ENCODE assay signal across 9 mouse cellular contexts in the genomic region with DNA sequence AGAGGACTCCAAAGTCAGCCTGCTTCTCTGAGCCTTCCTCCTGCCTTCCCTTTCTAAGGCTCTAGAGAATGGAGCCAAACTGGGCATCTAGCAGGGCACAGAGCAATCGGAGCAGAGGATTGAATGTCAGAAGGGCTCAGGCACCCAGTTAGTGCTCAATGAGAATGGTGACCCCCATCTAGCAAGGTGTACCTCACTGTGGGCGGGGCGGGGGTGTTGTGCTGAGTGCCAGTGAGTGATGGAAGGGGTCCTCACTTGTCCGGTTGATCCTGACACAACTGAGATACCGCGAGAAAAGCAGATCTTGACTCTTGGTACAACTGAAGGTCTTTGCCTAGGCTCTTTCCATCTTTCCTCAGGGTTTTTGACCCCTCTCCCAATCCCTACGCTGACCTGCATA. TPM values are rescaled to one million over a fixed set of nuclear protein-coding genes. Genes with fewer than 3 reads are reported as not detected.
DNase-seq lines count a peak whose midpoint lies in the region; ATAC-seq and TF ChIP-seq lines count a peak whose summit lies in the region.
"Had no signal": no experiment of that assay in that cellular context is flagged by ENCODE, and none has a peak within 500 bp of the region (broad histone marks: within the 10 kb centered on the region; RNA-seq: fewer than 3 reads in every experiment).

No protein-coding gene starts in this region.

- H3K27ac ChIP-seq in kidney, adult 2 months (ENCODE audit: insufficient read depth, low read depth, low read length) = no peak overlapping the region
- H3K27ac ChIP-seq in MEL (ENCODE audit: control insufficient read depth, low read depth, low read length) = peak overlapping the region; percentile 85; the same call in 1 of the 2 replicates
- peak overlapping the region; percentile 92; the same call in 1 of the 2 replicates for H3K27ac ChIP-seq in hindbrain, embryonic 10.5 days
- H3K27ac ChIP-seq in midbrain, embryonic 11.5 days (ENCODE audit: low read depth, low read length) = no peak overlapping the region

- H3K4me2 ChIP-seq in midbrain, embryonic 11.5 days = peak overlapping the region; percentile 68; the same call in 1 of the 2 replicates

- DNase-seq in kidney, adult 2 months = no peak
- DNase-seq in kidney, adult 18-20 months = no peak
- no peak for DNase-seq in MEL (ENCODE audit: low read depth, low spot score)
- DNase-seq in hindbrain, embryonic 10.5 days (ENCODE audit: low spot score) = no peak
- DNase-seq in midbrain, embryonic 11.5 days (ENCODE audit: low spot score, missing footprints) = no peak
- no peak for DNase-seq in adrenal gland, adult (ENCODE audit: inconsistent age in 2 of 2, low spot score in 1 of 2)
- DNase-seq in left cerebral cortex, adult 8-10 months (ENCODE audit: low spot score in 2 of 2) = no peak
- no peak for DNase-seq in frontal cortex, postnatal 10 days (ENCODE audit: low spot score in 2 of 2)

- no peaks in the 10 kb centered on the region for H3K36me3 ChIP-seq in kidney, adult 2 months (ENCODE audit: control insufficient read depth, insufficient read depth, low read length)
- peaks cover 0 to 6% of the 10 kb centered on the region in 2 experiments; a peak in 2 of 4 replicates for H3K36me3 ChIP-seq in MEL (ENCODE audit: control insufficient read depth in 1 of 2, insufficient read depth in 2 of 2, low read length in 2 of 2)
- peaks cover 18% of the 10 kb centered on the region for H3K36me3 ChIP-seq in hindbrain, embryonic 10.5 days
- H3K36me3 ChIP-seq in midbrain, embryonic 11.5 days (ENCODE audit: control insufficient read depth, insufficient read depth, low read length) = 0 out of 2 replicates have a peak, but pooled peaks cover 2% of the 10 kb centered on the region

- no peak for TF ChIP-seq EP300 in MEL (IDR thresholded peaks at IDR 0.05; ENCODE audit: low read depth in 1 of 2, low read length in 2 of 2)

- WGBS in kidney, adult 2 months = 45% methylated on average over 7 of the region's 7 CpGs
- 56% methylated on average over 7 of the region's 7 CpGs for WGBS in hindbrain, embryonic 10.5 days
- 53% methylated on average over 7 of the region's 7 CpGs for WGBS in midbrain, embryonic 11.5 days

- no peaks in the 10 kb centered on the region for H3K9me3 ChIP-seq in MEL (replicated peaks; ENCODE audit: insufficient read depth, low read length)
- no peaks in the 10 kb centered on the region for H3K9me3 ChIP-seq in hindbrain, embryonic 10.5 days
- no peaks in the 10 kb centered on the region for H3K9me3 ChIP-seq in midbrain, embryonic 11.5 days (ENCODE audit: control insufficient read depth, low read length)

- H3K4me1 ChIP-seq in kidney, adult 2 months (ENCODE audit: control insufficient read depth, insufficient read depth, low read length) = peaks cover 22% of the 10 kb centered on the region
- H3K4me1 ChIP-seq in MEL (ENCODE audit: control insufficient read depth in 1 of 2, insufficient read depth in 2 of 2, low read length in 2 of 2) = peaks cover 1 to 15% of the 10 kb centered on the region in 2 experiments; a peak in 3 of 4 replicates
- peaks cover 37% of the 10 kb centered on the region for H3K4me1 ChIP-seq in hindbrain, embryonic 10.5 days (replicated peaks)
- peaks cover 11% of the 10 kb centered on the region for H3K4me1 ChIP-seq in midbrain, embryonic 11.5 days (ENCODE audit: control insufficient read depth, insufficient read depth, low read length)

- peak overlapping the region; percentile 90 for H3K4me3 ChIP-seq in kidney, adult 2 months (ENCODE audit: insufficient read depth, low read depth, low read length)
- peak overlapping the region; percentile 77 to 92 for H3K4me3 ChIP-seq in MEL (ENCODE audit: control insufficient read depth in 1 of 2, insufficient read depth in 1 of 2, low read depth in 2 of 2, low read length in 2 of 2)
- H3K4me3 ChIP-seq in hindbrain, embryonic 10.5 days = peak overlapping the region; percentile 84
- H3K4me3 ChIP-seq in midbrain, embryonic 11.5 days (ENCODE audit: low read depth, low read length) = peak overlapping the region; percentile 66; the same call in 1 of the 2 replicates

- no peak for TF ChIP-seq RAD21 in MEL (IDR thresholded peaks at IDR 0.05; ENCODE audit: low read depth, low read length)

- no peak for TF ChIP-seq POLR2A in kidney, adult 2 months (IDR thresholded peaks at IDR 0.05; ENCODE audit: low read depth, low read length)
- TF ChIP-seq POLR2A in MEL (IDR thresholded peaks at IDR 0.05; ENCODE audit: control insufficient read depth in 1 of 2, insufficient read depth in 1 of 2, low read depth in 1 of 2, low read length in 2 of 2, poor library complexity in 1 of 2) = no peak

- H3K79me2 ChIP-seq in MEL (ENCODE audit: control insufficient read depth, insufficient read depth, low read length, poor library complexity) = peaks cover 9% of the 10 kb centered on the region

- no peak for TF ChIP-seq CTCF in kidney, adult 2 months (conservative IDR thresholded peaks at IDR 0.05; ENCODE audit: insufficient read depth, insufficient read length, low read depth, low read length)
- no peak for TF ChIP-seq CTCF in MEL (IDR thresholded peaks at IDR 0.05 in 2 of 3, conservative IDR thresholded peaks at IDR 0.05 in 1 of 3; ENCODE audit: control insufficient read depth in 1 of 3, insufficient read depth in 1 of 3, low read depth in 2 of 3, low read length in 3 of 3, poor library complexity in 1 of 3, severe bottlenecking in 1 of 3)

- H3K9ac ChIP-seq in MEL (ENCODE audit: control insufficient read depth, low read depth, low read length, poor library complexity, severe bottlenecking) = peak overlapping the region; percentile 92
- H3K9ac ChIP-seq in midbrain, embryonic 11.5 days (ENCODE audit: low read length) = no peak overlapping the region; the same call in 1 of the 2 replicates

- no peak for ATAC-seq in midbrain, embryonic 11.5 days (ENCODE audit: low FRiP score)

- no peaks in the 10 kb centered on the region for H3K27me3 ChIP-seq in kidney, adult 2 months (replicated peaks; ENCODE audit: control insufficient read depth, insufficient read depth, low read length)
- no peaks in the 10 kb centered on the region for H3K27me3 ChIP-seq in MEL (ENCODE audit: control insufficient read depth in 1 of 2, insufficient read depth in 2 of 2, low read length in 2 of 2)
- peaks cover 32% of the 10 kb centered on the region for H3K27me3 ChIP-seq in hindbrain, embryonic 10.5 days (ENCODE audit: insufficient read depth, poor library complexity, severe bottlenecking)
- peaks cover 3% of the 10 kb centered on the region; the same call in 1 of the 2 replicates for H3K27me3 ChIP-seq in midbrain, embryonic 11.5 days (ENCODE audit: control insufficient read depth, insufficient read depth, low read length)

TF ChIP-seq in MEL, 35 proteins besides CTCF, POLR2A, EP300 and RAD21:
- TF ChIP-seq ZMIZ1 (IDR thresholded peaks at IDR 0.05; ENCODE audit: low read depth, low read length) (no peak), GATA1 (IDR thresholded peaks at IDR 0.05; ENCODE audit: low read depth, low read length) (no peak), CHD2 (IDR thresholded peaks at IDR 0.05; ENCODE audit: low read length) (peak; percentile 23; the same call in 1 of the 2 replicates)
TF ChIP-seq in MEL: peak in this region for 1.

RNA-seq across cellular contexts. Expression of gene Acaa1a, which starts 0.4 kb away (rescaled TPM):
- polyA plus RNA-seq in kidney, adult 2 months (2012; rRNA removed) = 229 and 272 TPM in 2 replicates
- 19.5 and 23.1 TPM in 2 replicates for total RNA-seq in MEL (2012; rRNA removed)
- 10 to 100 TPM in 1 of 2 experiments, not detected in 1; 22.1 TPM for polyA plus RNA-seq in MEL (2012; ENCODE audit: insufficient read depth in 1 of 2, insufficient read length in 2 of 2, low read depth in 1 of 2, low replicate concordance in 2 of 2, missing spikeins in 1 of 2)
- 73.5 and 81.5 TPM in 2 replicates for polyA plus RNA-seq in hindbrain, embryonic 10.5 days (2016; fragmentation: Nextera tagmentation; extraction: Ambion mirVana)
- 52.7 and 61.2 TPM in 2 replicates for polyA plus RNA-seq in midbrain, embryonic 11.5 days (2014; fragmentation: Nextera tagmentation; extraction: Ambion mirVana)
- total RNA-seq in left cerebral cortex, adult 8-10 months (2022) = 10 to 100 TPM; 60.2 to 76.5 (median 66.7) TPM

RNA-seq across cellular contexts. Expression of gene Myd88, which starts 2.1 kb away (rescaled TPM):
- polyA plus RNA-seq in kidney, adult 2 months (2012; rRNA removed) = 16.4 and 17.4 TPM in 2 replicates
- total RNA-seq in MEL (2012; rRNA removed) = 17.8 and 20.7 TPM in 2 replicates
- polyA plus RNA-seq in MEL (2012; ENCODE audit: insufficient read depth in 1 of 2, insufficient read length in 2 of 2, low read depth in 1 of 2, low replicate concordance in 2 of 2, missing spikeins in 1 of 2) = 10 to 100 TPM in 1 of 2 experiments, not detected in 1; 39.7 TPM
- polyA plus RNA-seq in hindbrain, embryonic 10.5 days (2016; fragmentation: Nextera tagmentation; extraction: Ambion mirVana) = 8.2 and 8.4 TPM in 2 replicates
- polyA plus RNA-seq in midbrain, embryonic 11.5 days (2014; fragmentation: Nextera tagmentation; extraction: Ambion mirVana) = 6.3 and 7.6 TPM in 2 replicates
- total RNA-seq in left cerebral cortex, adult 8-10 months (2022) = 1 to 10 TPM; 7.0 to 8.5 (median 7.6) TPM

RNA-seq across cellular contexts. Expression of gene Oxsr1, which starts 16.9 kb away (rescaled TPM):
- 16.2 and 16.3 TPM in 2 replicates for polyA plus RNA-seq in kidney, adult 2 months (2012; rRNA removed)
- 25.6 and 27.8 TPM in 2 replicates for total RNA-seq in MEL (2012; rRNA removed)
- polyA plus RNA-seq in MEL (2012; ENCODE audit: insufficient read depth in 1 of 2, insufficient read length in 2 of 2, low read depth in 1 of 2, low replicate concordance in 2 of 2, missing spikeins in 1 of 2) = 100 to 1,000 TPM in 1 of 2 experiments, 10 to 100 TPM in 1; 37.6 to 304 TPM
- 14.3 and 14.7 TPM in 2 replicates for polyA plus RNA-seq in hindbrain, embryonic 10.5 days (2016; fragmentation: Nextera tagmentation; extraction: Ambion mirVana)
- 15.5 and 16.2 TPM in 2 replicates for polyA plus RNA-seq in midbrain, embryonic 11.5 days (2014; fragmentation: Nextera tagmentation; extraction: Ambion mirVana)
- total RNA-seq in left cerebral cortex, adult 8-10 months (2022) = 10 to 100 TPM; 34.5 to 38.8 (median 35.4) TPM

RNA-seq across cellular contexts. Expression of gene Xylb, which starts 18.1 kb away (rescaled TPM):
- 449 and 451 TPM in 2 replicates for polyA plus RNA-seq in kidney, adult 2 months (2012; rRNA removed)
- 3.8 and 4.3 TPM in 2 replicates for total RNA-seq in MEL (2012; rRNA removed)
- 10 to 100 TPM in 1 of 2 experiments, not detected in 1; 12.9 TPM for polyA plus RNA-seq in MEL (2012; ENCODE audit: insufficient read depth in 1 of 2, insufficient read length in 2 of 2, low read depth in 1 of 2, low replicate concordance in 2 of 2, missing spikeins in 1 of 2)
- polyA plus RNA-seq in hindbrain, embryonic 10.5 days (2016; fragmentation: Nextera tagmentation; extraction: Ambion mirVana) = 6.6 and 7.0 TPM in 2 replicates
- polyA plus RNA-seq in midbrain, embryonic 11.5 days (2014; fragmentation: Nextera tagmentation; extraction: Ambion mirVana) = 5.4 and 6.5 TPM in 2 replicates
- total RNA-seq in left cerebral cortex, adult 8-10 months (2022) = 1 to 10 TPM; 5.6 to 6.2 (median 5.8) TPM

RNA-seq across cellular contexts. Expression of gene Slc22a14, which starts 26.2 kb away (rescaled TPM):
- polyA plus RNA-seq in kidney, adult 2 months (2012; rRNA removed) = 1.7 and 2.1 TPM in 2 replicates
- total RNA-seq in MEL (2012; rRNA removed) = not detected in 2 replicates
- not detected for polyA plus RNA-seq in MEL (2012; ENCODE audit: insufficient read depth in 1 of 2, insufficient read length in 2 of 2, low read depth in 1 of 2, low replicate concordance in 2 of 2, missing spikeins in 1 of 2)
- 0.10 TPM in 1 of 2 replicates, not detected in the other for polyA plus RNA-seq in hindbrain, embryonic 10.5 days (2016; fragmentation: Nextera tagmentation; extraction: Ambion mirVana)
- polyA plus RNA-seq in midbrain, embryonic 11.5 days (2014; fragmentation: Nextera tagmentation; extraction: Ambion mirVana) = not detected in 2 replicates
- total RNA-seq in left cerebral cortex, adult 8-10 months (2022) = not detected
- polyA plus RNA-seq: frontal cortex, adult 2 months had no signal

Comparison
In these comparisons a context has a peak if more than half of its experiments do, and no peak if none do; other contexts are left out.
1. H3K27ac ChIP-seq: peak in MEL (single experiment) and hindbrain, embryonic 10.5 days (single experiment); none in kidney, adult 2 months (single experiment) and midbrain, embryonic 11.5 days (single experiment).
2. Peak in every context shown above with its lines, with median percentiles within 50 percentile points of each other: H3K4me3 ChIP-seq.